Mouse (Mus musculus) limb, embryonic 14.5 days (tissue): Measurements from ENCODE around the gene Reep1. TPM values are rescaled to one million over a fixed set of nuclear protein-coding genes. Genes with fewer than 3 reads are reported as not detected.

Source experiments
- ATAC-seq: fragments of 200-750 bp; cut with Nextera tagmentation; 2 replicates; pipeline ENCODE4 v1.8.0; 2017; ENCODE audit warnings: low read depth, moderate number of reproducible peaks, moderate TSS enrichment; ENCODE audit not compliant: low FRiP score
- DNase-seq: peaks from one replicate; pipeline ENCODE4 v3.0.0-alpha.2; 2015; ENCODE audit warnings: low spot score
- H3K27ac ChIP-seq: fragments of 300-500 bp; sonication (generic); replicated peaks from 2 replicates; pipeline ENCODE4 v1.5.1; 2014; ENCODE audit warnings: low read depth, mild to moderate bottlenecking, low read length, moderate library complexity, mixed read lengths
- H3K27me3 ChIP-seq: fragments of 300-500 bp; sonication (generic); 2 replicates; pipeline ENCODE4 v1.6.1; 2014; ENCODE audit warnings: low read length, mixed read lengths; ENCODE audit not compliant: control insufficient read depth, insufficient read depth
- H3K36me3 ChIP-seq: fragments of 300-500 bp; sonication (generic); 2 replicates; pipeline ENCODE4 v1.6.1; 2014; ENCODE audit warnings: mild to moderate bottlenecking, low read length, moderate library complexity, mixed read lengths; ENCODE audit not compliant: control insufficient read depth, insufficient read depth
- H3K4me1 ChIP-seq: fragments of 300-500 bp; sonication (generic); 2 replicates; pipeline ENCODE4 v1.6.1; 2014; ENCODE audit warnings: antibody characterized with exemption, low read length, mixed read lengths; ENCODE audit not compliant: control insufficient read depth, insufficient read depth
- H3K4me2 ChIP-seq: fragments of 300-500 bp; sonication (generic); replicated peaks from 2 replicates; pipeline ENCODE4 v1.6.1; 2014; ENCODE audit warnings: low read depth, mild to moderate bottlenecking, low read length, moderate library complexity; ENCODE audit not compliant: severe bottlenecking
- H3K4me3 ChIP-seq: fragments of 300-500 bp; sonication (generic); replicated peaks from 2 replicates; pipeline ENCODE4 v1.5.1; 2014; ENCODE audit warnings: low read length
- H3K9ac ChIP-seq: fragments of 300-500 bp; sonication (generic); 2 replicates; pipeline ENCODE4 v1.6.1; 2014; ENCODE audit warnings: mild to moderate bottlenecking, low read depth, low read length, moderate library complexity; ENCODE audit not compliant: severe bottlenecking
- H3K9me3 ChIP-seq: fragments of 300-500 bp; sonication (generic); 2 replicates; pipeline ENCODE4 v1.6.1; 2016; ENCODE audit warnings: low read length; ENCODE audit not compliant: control insufficient read depth
- POLR2A ChIP-seq: fragments of 200-500 bp; IDR thresholded peaks from 2 replicates; pipeline ENCODE4 v1.8.0; 2012; ENCODE audit warnings: inconsistent platforms, mild to moderate bottlenecking, moderate library complexity, borderline replicate concordance; ENCODE audit not compliant: insufficient read depth, insufficient read length; ENCODE audit errors: extremely low read depth
- WGBS: fragments of 180-500 bp; shearing (Covaris S2); extraction: QIAGEN DNeasy Blood & Tissue Kit; methylation state at CpG from one replicate; pipeline ENCODE4 v1.1.7; 2014; 5-methylcytosine and 5-hydroxymethylcytosine counted together
- polyA plus RNA-seq, 2 experiments: library from polyadenylated mRNA; depleted of rRNA in 1 of 2; stranded (reverse) in 1 of 2; unstranded in 1 of 2; fragments of >200 nt; fragmentation: Nextera tagmentation in 1 of 2; extraction: Ambion mirVana in 1 of 2; gene quantifications; 2 replicates each; pipeline versions ENCODE4 v1.2.1 to v1.2.3; 2012 to 2014

Gene Reep1
- polyA plus RNA-seq, 2 experiments = 14.9 to 15.2 TPM

DNA sequence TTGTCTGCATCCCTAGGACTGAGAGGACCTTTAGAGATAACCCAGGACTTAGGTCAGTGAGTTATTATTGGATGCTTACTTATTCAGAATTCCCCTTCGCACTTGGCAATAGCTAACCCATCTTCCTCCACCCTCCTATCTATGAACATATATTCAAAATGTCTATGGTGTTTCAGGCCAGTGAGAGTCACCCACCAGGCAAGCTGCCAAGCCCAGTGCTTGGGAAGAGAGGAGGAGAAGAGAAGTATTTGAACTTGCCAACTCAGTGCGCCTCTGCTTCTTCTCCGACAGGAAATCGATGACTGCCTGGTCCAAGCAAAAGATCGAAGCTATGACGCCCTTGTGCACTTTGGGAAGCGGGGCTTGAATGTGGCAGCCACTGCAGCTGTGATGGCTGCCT is 73.1 kb downstream of the Reep1 start:
- TF ChIP-seq POLR2A = no peak
- Histone ChIP-seq H3K9ac (no peak overlapping the region), H3K36me3 (no peaks in the 10 kb centered on the region), H3K27ac (no peak overlapping the region), H3K9me3 (no peaks in the 10 kb centered on the region), H3K4me3 (no peak overlapping the region), H3K27me3 (no peaks in the 10 kb centered on the region), H3K4me1 (no peaks in the 10 kb centered on the region), H3K4me2 (no peak overlapping the region)
- DNase-seq (no peak), ATAC-seq (no peak)
- WGBS = 89% methylated on average over 7 of the region's 7 CpGs

DNA sequence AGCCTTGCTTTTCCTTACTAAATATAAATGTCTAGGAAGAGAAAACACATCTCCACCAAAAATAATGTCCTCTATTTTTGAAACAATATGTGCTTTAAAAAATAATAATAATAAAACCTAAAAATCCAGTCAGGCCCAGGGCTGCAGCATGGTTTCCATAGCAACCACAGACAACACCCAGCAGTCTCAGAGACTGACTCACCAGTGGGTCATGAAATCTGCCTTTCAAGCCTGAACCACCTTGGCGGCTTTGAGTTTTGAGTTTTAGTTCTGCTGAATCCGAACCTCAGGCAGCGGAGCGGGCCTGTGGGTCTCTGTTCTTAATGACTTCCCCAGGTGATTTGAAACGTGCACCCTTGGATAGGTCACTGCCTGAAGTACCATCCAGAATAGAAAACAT is 75.8 kb downstream of the Reep1 start:
- no peaks in the 10 kb centered on the region for H3K27me3 ChIP-seq
- ATAC-seq (no peak), DNase-seq (no peak)
- no peak overlapping the region for H3K27ac ChIP-seq
- no peak for TF ChIP-seq POLR2A
- H3K4me1 ChIP-seq = no peaks in the 10 kb centered on the region
- 86% methylated on average over 5 of the region's 5 CpGs for WGBS
- H3K9ac ChIP-seq = no peak overlapping the region
- H3K36me3 ChIP-seq = no peaks in the 10 kb centered on the region
- no peaks in the 10 kb centered on the region for H3K9me3 ChIP-seq
- H3K4me3 ChIP-seq = no peak overlapping the region
- no peak overlapping the region for H3K4me2 ChIP-seq

DNA sequence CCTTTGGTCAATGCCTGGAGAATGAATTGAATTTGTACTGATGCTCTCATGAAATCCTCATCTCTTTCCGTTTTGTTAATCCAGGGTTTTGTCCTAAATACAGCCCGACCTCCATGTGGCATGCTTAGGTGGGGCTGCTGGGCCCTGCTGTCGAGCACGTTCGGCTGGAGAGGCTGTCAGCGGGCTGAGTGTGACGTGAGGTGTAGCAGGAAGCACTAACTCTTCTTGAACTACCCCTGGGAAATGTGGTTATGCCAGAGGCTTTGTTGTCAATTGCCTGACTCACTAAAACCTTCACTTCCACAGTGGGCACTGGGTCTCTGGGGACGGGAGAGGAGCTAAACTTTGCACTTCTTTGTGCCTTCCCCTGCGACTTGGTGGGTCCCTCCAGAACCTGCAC is 81.0 kb downstream of the Reep1 start:
- no peaks in the 10 kb centered on the region for H3K9me3 ChIP-seq
- no peaks in the 10 kb centered on the region for H3K36me3 ChIP-seq
- ATAC-seq = no peak
- H3K27me3 ChIP-seq = no peaks in the 10 kb centered on the region
- TF ChIP-seq POLR2A = no peak
- H3K27ac ChIP-seq = no peak overlapping the region
- H3K4me2 ChIP-seq = no peak overlapping the region
- no peak overlapping the region for H3K4me3 ChIP-seq
- 55% methylated on average over 9 of the region's 9 CpGs for WGBS
- DNase-seq = no peak
- H3K9ac ChIP-seq = no peak overlapping the region
- H3K4me1 ChIP-seq = no peaks in the 10 kb centered on the region

DNA sequence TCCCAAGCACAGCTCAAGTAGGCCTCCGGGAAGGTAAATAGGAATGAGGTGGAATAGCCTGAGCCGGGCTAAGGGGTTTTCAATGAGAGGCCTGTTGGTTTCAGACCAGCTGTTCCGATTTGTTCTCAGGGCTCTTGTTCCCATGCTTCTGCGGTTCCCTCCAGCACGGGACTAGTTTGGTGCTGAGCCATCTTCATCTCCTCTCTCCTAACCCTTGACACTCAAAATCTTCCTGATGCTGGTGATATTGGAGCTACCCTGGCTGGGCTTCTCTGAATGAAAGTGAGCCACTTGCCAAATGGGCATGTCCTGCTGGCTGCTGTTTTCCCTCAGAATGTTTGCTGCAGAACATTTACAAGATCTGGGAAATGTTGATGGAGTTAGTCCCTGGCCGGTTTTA is 84.4 kb downstream of the Reep1 start:
- no peaks in the 10 kb centered on the region for H3K27me3 ChIP-seq
- WGBS = 75% methylated on average over 6 of the region's 6 CpGs
- no peaks in the 10 kb centered on the region for H3K36me3 ChIP-seq
- H3K9me3 ChIP-seq = no peaks in the 10 kb centered on the region
- no peak for TF ChIP-seq POLR2A
- no peaks in the 10 kb centered on the region for H3K4me1 ChIP-seq
- H3K9ac ChIP-seq = no peak overlapping the region
- no peak overlapping the region for H3K4me2 ChIP-seq
- H3K4me3 ChIP-seq = no peak overlapping the region
- H3K27ac ChIP-seq = no peak overlapping the region
- DNase-seq = no peak
- ATAC-seq = no peak

DNA sequence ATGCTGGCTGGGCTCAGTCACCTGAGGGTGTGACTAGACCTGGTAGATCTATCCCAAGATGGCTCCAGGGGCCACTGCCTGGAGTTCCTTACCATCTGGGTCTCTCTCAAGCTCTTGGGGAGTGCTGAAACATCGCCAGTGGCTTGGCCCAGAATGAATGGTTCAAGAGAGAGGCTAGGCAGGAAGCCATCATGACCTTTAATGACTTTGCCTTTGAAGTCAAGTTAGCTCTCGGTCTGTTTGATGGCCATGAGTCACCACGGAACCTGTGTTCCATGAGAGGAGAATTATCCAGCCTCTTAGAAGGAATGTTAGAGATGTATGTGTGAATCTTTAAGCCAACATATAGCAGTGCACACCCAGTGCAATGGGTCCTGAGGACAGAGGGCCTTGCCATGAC is 92.0 kb downstream of the Reep1 start:
- Histone ChIP-seq H3K36me3 (no peaks in the 10 kb centered on the region), H3K4me2 (no peak overlapping the region), H3K4me3 (no peak overlapping the region), H3K4me1 (no peaks in the 10 kb centered on the region), H3K9me3 (no peaks in the 10 kb centered on the region), H3K27me3 (no peaks in the 10 kb centered on the region), H3K9ac (no peak overlapping the region), H3K27ac (no peak overlapping the region)
- ATAC-seq = no peak
- no peak for DNase-seq
- TF ChIP-seq POLR2A = no peak
- WGBS = 53% methylated on average over 3 of the region's 3 CpGs
